Mouse (Mus musculus): ENCODE measurements at regions not wholly inside any gene's neighbourhood (a gene's known extent, or its start where the extent isn't known, plus 50 kb on each side); places are given as distances from the start of the nearest gene placed in this dataset.
"Not testable (repeated sequence)": the region's sequence is repeated elsewhere in the genome, so short reads cannot be mapped to it uniquely, and the experiment has no call there.

DNA sequence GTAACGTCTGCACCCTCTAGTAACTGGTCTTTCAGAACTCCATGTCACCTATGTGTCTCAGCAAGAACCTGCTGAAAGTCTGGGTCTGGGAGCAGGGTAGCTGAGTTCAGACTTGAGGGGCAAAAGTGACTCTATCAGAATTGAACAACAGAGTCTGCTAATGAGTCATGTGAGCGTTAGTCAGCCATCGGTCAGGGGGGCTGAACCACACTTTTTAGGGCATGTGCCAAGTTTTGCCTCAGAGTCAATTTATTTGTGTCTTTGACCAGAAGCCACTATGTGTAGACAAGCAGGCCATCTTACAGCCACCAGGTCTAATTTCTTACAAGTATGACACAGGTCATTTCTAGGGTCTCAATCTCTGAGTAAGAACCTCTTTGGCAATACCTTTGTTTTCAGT is 115.9 kb upstream of the Gm11146 start:
- H3K27ac ChIP-seq (replicated peaks); H3K9ac ChIP-seq (replicated peaks); H3K9me3 ChIP-seq; H3K4me2 ChIP-seq (replicated peaks); H3K36me3 ChIP-seq; H3K4me1 ChIP-seq; H3K4me3 ChIP-seq; H3K27me3 ChIP-seq; ATAC-seq (ENCODE audit: low FRiP score, low read depth): not testable (repeated sequence)
- 97% methylated on average over 3 of the region's 3 CpGs for WGBS

DNA sequence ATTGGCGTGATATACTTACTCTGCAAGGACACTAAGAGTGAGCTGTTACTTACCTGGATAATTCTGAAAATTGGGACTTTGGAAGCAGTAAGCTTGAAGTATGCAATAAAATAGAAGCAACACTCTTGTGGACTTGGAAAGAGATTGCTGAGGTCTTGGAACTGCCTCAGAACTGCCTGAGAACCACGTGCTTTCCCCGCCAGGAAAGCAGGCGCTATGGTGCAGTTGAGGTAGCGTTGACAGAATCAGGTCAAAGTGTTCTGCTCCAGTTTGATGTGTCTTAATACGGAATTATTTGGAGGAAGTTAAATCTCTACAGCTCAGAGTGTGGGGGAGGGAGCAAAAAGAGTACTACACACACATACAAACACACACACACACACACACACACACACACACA is 102.8 kb upstream of the Gm11146 start:
- Histone ChIP-seq H3K9me3 (no peaks in the 10 kb centered on the region), H3K4me1 (no peaks in the 10 kb centered on the region), H3K4me3 (no peak overlapping the region), H3K36me3 (no peaks in the 10 kb centered on the region), H3K4me2 (replicated peaks) (no peak overlapping the region), H3K27me3 (no peaks in the 10 kb centered on the region), H3K9ac (replicated peaks) (no peak overlapping the region), H3K27ac (replicated peaks) (no peak overlapping the region)
- WGBS = 88% methylated on average over 6 of the region's 6 CpGs
- no peak for ATAC-seq (ENCODE audit: low FRiP score, low read depth)

DNA sequence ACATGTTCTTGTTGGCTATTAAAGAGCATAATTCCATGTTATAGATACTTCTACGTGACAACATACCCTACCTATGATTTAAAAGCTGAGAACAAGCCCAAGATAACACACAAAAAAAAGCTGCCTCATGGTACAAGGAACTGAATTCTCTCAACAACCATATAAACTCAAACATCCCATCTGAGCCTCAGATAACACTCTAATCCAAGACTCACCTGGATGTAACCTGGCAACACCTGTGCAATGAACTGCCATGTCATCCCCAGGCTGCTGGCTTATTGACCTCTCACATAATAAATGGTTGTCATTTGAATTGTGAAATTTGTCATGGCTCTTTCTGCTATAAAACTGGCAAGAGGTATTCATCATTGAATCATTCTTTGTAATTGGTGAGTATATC is 93.5 kb upstream of the Gm11146 start:
- ATAC-seq (ENCODE audit: low FRiP score, low read depth) = no peak
- Histone ChIP-seq H3K27me3 (no peaks in the 10 kb centered on the region), H3K4me1 (no peaks in the 10 kb centered on the region), H3K9me3 (no peaks in the 10 kb centered on the region), H3K9ac (replicated peaks) (no peak overlapping the region), H3K4me3 (no peak overlapping the region), H3K27ac (replicated peaks) (no peak overlapping the region), H3K4me2 (replicated peaks) (no peak overlapping the region), H3K36me3 (no peaks in the 10 kb centered on the region)
- WGBS = 92% methylated on average over 1 of the region's 1 CpGs

DNA sequence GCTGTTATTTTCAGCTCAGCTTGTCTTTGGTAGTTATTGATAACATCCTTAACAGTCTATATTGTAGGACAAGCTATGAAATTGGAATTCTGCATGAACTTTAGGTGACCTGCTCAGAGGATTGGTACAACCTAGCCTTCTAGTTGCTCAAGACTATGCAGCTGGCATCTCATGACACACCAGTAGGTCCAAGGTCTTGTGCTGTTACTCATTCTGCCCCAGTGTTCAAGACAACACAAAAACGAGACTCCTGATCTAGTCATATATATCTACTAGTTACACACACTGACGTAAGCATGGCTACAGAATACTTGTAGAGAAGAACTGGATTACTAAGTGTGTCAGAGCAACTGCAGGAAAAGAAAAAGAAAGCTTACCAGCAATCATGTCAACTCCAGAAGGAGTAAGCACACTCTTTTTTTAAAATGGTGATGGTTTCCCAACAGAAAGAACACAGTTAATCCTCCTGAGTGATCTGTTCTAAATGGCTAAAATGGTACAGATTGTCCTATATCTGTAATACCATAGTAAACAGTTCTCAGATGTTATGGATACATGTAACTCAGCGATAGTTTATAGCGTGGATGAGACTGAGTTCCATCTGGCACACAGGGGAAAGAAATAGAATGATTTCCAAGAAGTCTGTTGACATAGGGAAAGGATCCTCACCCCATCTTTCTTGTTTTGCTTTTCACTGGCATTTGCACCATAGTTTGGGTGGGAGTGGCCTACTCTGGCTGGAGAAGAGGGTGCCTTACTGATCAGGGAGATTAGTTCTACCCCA is 85.4 kb upstream of the Gm11146 start:
- Histone ChIP-seq H3K36me3 (no peaks in the 10 kb centered on the region), H3K4me1 (peaks cover 10% of the 10 kb centered on the region; the same call in 1 of the 2 replicates), H3K9me3 (no peaks in the 10 kb centered on the region), H3K4me3 (no peak overlapping the region), H3K27me3 (no peaks in the 10 kb centered on the region), H3K4me2 (replicated peaks) (no peak overlapping the region), H3K9ac (replicated peaks) (no peak overlapping the region), H3K27ac (replicated peaks) (no peak overlapping the region)
- ATAC-seq (ENCODE audit: low FRiP score, low read depth) = no peak
- WGBS = 82% methylated on average over 4 of the region's 4 CpGs

DNA sequence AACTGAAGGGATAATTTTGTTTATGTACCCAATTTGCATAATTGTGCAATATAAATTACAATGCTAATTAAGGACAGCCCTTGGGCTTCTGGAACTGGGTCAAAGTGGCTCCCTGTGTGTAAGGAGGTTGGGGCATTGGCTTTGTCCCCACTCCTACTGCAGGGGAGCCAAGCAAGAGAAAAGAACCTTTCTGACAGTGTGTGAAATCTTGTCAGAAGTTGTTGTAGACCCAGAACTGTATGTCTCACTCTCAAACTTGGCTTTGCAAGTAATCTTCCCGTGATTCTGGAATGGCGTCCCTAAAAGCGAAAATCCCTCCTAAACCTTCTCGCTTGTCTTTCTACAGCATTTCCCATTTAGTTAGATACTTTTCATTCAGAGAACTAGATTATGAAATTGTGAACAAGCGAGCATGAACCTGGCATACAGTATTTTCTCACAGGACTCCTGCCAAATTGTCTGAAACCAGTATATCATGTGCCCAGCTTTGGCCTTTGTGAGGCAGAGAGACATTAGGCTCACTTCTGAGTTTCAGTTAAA is 83.8 kb upstream of the Gm11146 start:
- Histone ChIP-seq H3K9ac (replicated peaks) (no peak overlapping the region), H3K36me3 (no peaks in the 10 kb centered on the region), H3K4me1 (peaks cover 10% of the 10 kb centered on the region; the same call in 1 of the 2 replicates), H3K4me2 (replicated peaks) (no peak overlapping the region), H3K4me3 (no peak overlapping the region), H3K9me3 (no peaks in the 10 kb centered on the region), H3K27me3 (no peaks in the 10 kb centered on the region), H3K27ac (replicated peaks) (0 out of 2 replicates have a peak overlapping the region, but pooled peaks have one; percentile 0)
- 90% methylated on average over 5 of the region's 5 CpGs for WGBS
- no peak for ATAC-seq (ENCODE audit: low FRiP score, low read depth)

DNA sequence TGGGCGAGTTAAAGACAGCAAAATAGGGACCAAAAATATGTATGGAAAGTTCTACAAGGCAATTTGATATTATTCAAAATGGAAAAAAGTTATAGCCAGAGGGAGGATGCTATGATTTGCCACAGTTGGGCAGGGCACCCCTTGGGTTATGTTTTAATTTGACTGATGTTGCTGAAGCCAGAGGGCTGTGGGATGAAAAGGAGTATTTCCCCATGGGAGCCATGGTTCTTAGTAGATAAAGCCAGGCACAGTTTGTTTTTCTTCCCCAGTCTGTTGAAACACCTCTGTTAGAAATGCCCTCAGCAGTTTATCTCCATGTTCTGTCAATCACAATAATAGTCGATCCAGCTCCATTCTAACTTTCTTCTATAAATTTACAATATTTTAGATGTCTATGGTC is 82.6 kb upstream of the Gm11146 start:
- Histone ChIP-seq H3K4me3 (no peak overlapping the region), H3K4me1 (peaks cover 10% of the 10 kb centered on the region; the same call in 1 of the 2 replicates), H3K27me3 (no peaks in the 10 kb centered on the region), H3K9ac (replicated peaks) (no peak overlapping the region), H3K4me2 (replicated peaks) (no peak overlapping the region), H3K36me3 (no peaks in the 10 kb centered on the region), H3K27ac (replicated peaks) (no peak overlapping the region), H3K9me3 (no peaks in the 10 kb centered on the region)
- ATAC-seq (ENCODE audit: low FRiP score, low read depth) = no peak
- 75% methylated on average over 2 of the region's 2 CpGs for WGBS

DNA sequence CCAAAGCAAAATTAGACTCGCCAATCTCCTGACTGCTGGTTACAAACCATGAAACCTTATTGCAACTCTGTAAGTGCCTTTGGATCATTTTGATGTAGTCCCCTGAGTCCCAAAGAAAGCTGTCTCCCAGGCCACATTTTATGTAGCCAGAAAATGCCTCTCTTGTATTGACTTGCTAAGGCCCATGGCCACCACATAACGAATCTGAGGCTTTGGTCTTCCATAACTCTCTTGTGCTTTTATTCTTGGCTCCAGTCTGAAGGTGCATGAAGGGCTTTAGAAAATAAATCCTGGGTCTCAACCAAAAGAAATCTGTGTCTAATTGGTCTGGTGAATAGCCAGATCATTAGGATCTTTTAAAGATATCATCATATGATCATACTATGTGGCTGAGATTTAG is 77.3 kb upstream of the Gm11146 start:
- Histone ChIP-seq H3K4me1 (no peaks in the 10 kb centered on the region), H3K9ac (replicated peaks) (no peak overlapping the region), H3K9me3 (no peaks in the 10 kb centered on the region), H3K36me3 (no peaks in the 10 kb centered on the region), H3K27ac (replicated peaks) (no peak overlapping the region), H3K4me3 (no peak overlapping the region), H3K27me3 (no peaks in the 10 kb centered on the region), H3K4me2 (replicated peaks) (no peak overlapping the region)
- WGBS = 81% methylated on average over 2 of the region's 2 CpGs
- ATAC-seq (ENCODE audit: low FRiP score, low read depth) = no peak

DNA sequence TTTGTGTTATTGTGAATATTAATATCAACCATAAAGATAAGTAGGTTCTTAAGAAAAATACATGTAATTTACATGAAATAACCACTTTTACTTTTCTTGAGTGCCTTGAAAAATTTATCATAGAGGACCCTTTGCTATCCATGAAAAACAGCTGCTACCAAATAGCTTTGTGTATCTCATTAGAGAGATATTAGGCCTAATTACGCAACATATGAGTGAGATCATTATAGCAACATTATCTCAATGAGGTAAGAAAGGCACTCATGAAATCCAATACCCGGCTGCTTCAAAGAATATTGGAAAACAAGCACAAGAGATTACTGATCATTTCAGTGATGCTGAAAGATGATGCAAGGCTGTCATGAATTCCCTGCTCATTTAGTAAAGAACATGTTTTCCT is 74.9 kb upstream of the Gm11146 start:
- no peaks in the 10 kb centered on the region for H3K27me3 ChIP-seq
- ATAC-seq (ENCODE audit: low FRiP score, low read depth) = no peak
- H3K27ac ChIP-seq (replicated peaks) = no peak overlapping the region
- H3K9ac ChIP-seq (replicated peaks) = no peak overlapping the region
- H3K4me1 ChIP-seq = no peaks in the 10 kb centered on the region
- H3K4me2 ChIP-seq (replicated peaks) = no peak overlapping the region
- WGBS = 71% methylated on average over 2 of the region's 2 CpGs
- H3K36me3 ChIP-seq = peaks cover 7% of the 10 kb centered on the region; the same call in 1 of the 2 replicates
- no peaks in the 10 kb centered on the region for H3K9me3 ChIP-seq
- H3K4me3 ChIP-seq = no peak overlapping the region

DNA sequence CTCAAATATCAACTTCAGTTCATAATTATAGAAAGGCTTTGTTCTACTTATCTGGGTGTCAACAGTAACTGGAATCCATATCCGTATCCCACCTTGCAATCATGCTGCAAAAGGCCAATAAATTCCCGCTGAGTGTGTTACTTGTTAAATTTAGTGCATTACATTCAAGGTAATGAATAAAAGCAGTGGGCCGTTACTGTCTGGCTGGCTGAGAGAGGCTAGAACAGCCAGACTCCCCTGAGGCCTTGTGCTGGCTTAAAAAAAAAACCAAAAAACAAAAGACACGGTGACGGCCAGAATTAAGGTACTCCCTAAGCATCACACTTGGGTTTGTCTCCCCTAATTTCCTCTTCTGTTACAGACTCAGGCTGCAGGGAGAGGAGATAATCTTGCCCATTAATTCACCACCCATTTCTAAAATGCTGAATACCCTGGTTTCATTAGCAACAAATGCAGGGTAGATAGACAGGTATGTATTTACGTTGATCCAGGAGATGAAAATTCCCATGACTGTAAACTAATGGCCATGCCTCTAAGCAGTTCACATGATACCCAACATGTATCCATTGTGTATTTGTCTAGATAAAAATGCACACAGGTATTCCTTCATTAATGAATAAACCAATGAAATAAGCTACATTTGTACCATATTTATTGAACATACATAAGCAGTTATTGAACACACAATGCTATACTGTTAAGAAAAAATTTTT is 74.1 kb upstream of the Gm11146 start:
- Histone ChIP-seq H3K36me3 (peaks cover 9% of the 10 kb centered on the region; the same call in 1 of the 2 replicates), H3K4me1 (no peaks in the 10 kb centered on the region), H3K4me3 (no peak overlapping the region), H3K9ac (replicated peaks) (no peak overlapping the region), H3K9me3 (no peaks in the 10 kb centered on the region), H3K4me2 (replicated peaks) (no peak overlapping the region), H3K27ac (replicated peaks) (peak overlapping the region; percentile 68), H3K27me3 (no peaks in the 10 kb centered on the region)
- WGBS = 54% methylated on average over 6 of the region's 6 CpGs
- ATAC-seq (ENCODE audit: low FRiP score, low read depth) = 0 out of 2 replicates have a peak, but pooled peaks have one; percentile 27

DNA sequence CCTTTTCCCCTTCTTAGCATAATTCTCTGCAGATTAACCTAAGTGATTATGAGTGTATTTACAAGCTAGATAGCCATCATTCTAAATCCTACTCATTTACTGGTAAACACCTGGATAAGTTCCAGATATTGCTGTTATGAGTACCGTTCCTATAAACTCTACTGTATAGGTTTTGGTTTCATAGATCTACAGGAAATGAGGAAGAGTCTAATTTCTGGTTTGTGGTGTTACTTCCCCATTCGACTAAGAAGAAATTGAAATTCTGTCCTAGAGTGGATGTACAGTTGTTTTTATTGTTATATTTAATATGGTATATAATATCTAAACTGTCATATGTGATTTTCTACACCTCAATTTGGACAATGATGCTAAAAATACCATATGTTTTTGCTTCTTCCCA is 69.4 kb upstream of the Gm11146 start:
- WGBS = 90% methylated on average over 2 of the region's 2 CpGs
- Histone ChIP-seq H3K9me3 (no peaks in the 10 kb centered on the region), H3K27ac (replicated peaks) (no peak overlapping the region), H3K4me2 (replicated peaks) (no peak overlapping the region), H3K9ac (replicated peaks) (no peak overlapping the region), H3K4me1 (no peaks in the 10 kb centered on the region), H3K27me3 (no peaks in the 10 kb centered on the region), H3K4me3 (no peak overlapping the region), H3K36me3 (peaks cover 14% of the 10 kb centered on the region)
- no peak for ATAC-seq (ENCODE audit: low FRiP score, low read depth)

DNA sequence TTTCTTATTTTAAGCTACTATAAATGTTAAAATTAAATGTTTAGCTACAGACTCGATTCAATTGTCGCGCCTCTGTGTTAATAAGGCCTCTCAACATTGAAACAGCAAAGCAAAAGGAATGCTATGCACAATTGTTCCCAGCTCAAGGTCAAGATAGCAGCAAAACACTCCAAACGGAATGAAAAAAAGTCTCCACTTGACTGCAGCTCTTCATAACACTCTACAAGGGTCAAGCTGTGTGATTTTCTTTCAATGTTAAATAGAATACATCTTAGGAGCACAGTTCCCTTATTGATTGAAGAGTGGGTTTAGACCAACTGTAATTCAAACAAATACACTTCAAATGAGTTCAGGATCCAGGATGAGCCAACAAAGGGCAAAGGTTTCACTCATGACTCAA is 63.9 kb upstream of the Gm11146 start:
- H3K27me3 ChIP-seq = no peaks in the 10 kb centered on the region
- H3K9me3 ChIP-seq = no peaks in the 10 kb centered on the region
- no peak overlapping the region for H3K9ac ChIP-seq (replicated peaks)
- H3K36me3 ChIP-seq = peaks cover 5% of the 10 kb centered on the region
- peaks cover 17% of the 10 kb centered on the region for H3K4me1 ChIP-seq
- no peak overlapping the region for H3K4me3 ChIP-seq
- 76% methylated on average over 4 of the region's 4 CpGs for WGBS
- H3K27ac ChIP-seq (replicated peaks) = no peak overlapping the region
- no peak overlapping the region for H3K4me2 ChIP-seq (replicated peaks)
- ATAC-seq (ENCODE audit: low FRiP score, low read depth) = no peak

DNA sequence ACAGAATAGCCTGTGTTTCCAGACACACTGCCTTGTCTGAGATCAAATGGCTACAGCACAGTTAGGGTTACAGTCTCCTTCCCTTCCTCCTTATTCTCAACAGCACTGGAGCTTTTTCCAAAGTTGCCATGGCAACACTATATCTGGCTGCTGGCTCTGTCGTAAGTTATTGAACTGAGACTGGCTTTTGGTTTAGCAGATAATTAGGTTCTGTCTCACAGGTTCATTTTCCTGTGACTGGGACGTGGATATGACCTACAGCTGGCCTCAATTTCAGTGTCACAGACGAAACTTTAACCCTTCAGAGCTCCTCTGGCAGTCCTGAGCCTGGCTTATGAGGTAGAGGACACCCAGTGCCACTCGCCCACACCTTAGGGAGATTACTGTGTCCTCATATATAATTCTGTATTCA is 60.2 kb upstream of the Gm11146 start:
- Histone ChIP-seq H3K9ac (replicated peaks) (no peak overlapping the region), H3K27me3 (no peaks in the 10 kb centered on the region), H3K36me3 (no peaks in the 10 kb centered on the region), H3K4me1 (peaks cover 20% of the 10 kb centered on the region), H3K4me3 (no peak overlapping the region), H3K4me2 (replicated peaks) (0 out of 2 replicates have a peak overlapping the region, but pooled peaks have one; percentile 7), H3K9me3 (no peaks in the 10 kb centered on the region), H3K27ac (replicated peaks) (peak overlapping the region; percentile 68)
- WGBS = 14% methylated on average over 4 of the region's 4 CpGs
- peak; percentile 86 for ATAC-seq (ENCODE audit: low FRiP score, low read depth)
